Mouse (Mus musculus) gastrocnemius, adult 8-10 months (tissue): ENCODE measurements around the gene Kalrn. TPM values are rescaled to one million over a fixed set of nuclear protein-coding genes. Genes with fewer than 3 reads are reported as not detected.
A peak's percentile ranks its signal among the peaks of the same experiment; 100 is the strongest.

ENCODE experiments used
- DNase-seq, 2 experiments: peaks; one replicate each; pipeline ENCODE4 v3.0.0; 2022; ENCODE audit warnings: low spot score in 2 of 2
- total RNA-seq, 4 experiments: library from RNA; stranded (reverse); gene quantifications; 2 replicates each; pipeline ENCODE4 v1.2.4; 2022

The Kalrn gene
- total RNA-seq, 4 experiments from 2014 or later: 19.2 to 20.8 (median 19.9) TPM

DNA sequence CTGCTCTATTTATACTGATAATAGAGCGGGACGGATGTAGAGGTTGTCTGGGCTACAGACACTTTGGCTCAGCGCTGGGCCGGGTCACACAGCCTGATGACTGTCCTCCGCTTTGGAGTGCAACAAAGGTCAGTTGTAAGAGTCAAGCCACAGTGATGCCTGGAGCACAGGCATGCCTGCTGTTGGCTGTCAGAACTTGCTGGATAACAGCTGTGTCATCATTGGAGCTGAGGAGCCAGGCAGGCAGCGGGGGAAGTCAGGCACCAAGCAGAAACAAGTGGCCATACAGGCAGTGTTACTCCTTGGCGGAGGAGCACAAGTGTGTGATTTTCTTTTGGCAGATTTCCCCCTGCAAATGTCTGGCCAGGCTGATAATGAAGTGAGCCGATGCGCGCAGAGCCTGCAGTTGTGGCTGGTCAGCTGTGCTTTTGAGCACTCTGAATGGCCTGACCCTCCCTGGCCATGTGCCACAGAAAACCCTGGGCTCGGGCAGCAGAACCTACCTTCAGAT is 632.0 kb downstream of the Kalrn start:
- DNase-seq: peak; percentile 67 to 81

GRCm38 (mm10) chr16:33940095-33940494 is 633.2 kb downstream of the Kalrn start:
- no peak for DNase-seq

DNA sequence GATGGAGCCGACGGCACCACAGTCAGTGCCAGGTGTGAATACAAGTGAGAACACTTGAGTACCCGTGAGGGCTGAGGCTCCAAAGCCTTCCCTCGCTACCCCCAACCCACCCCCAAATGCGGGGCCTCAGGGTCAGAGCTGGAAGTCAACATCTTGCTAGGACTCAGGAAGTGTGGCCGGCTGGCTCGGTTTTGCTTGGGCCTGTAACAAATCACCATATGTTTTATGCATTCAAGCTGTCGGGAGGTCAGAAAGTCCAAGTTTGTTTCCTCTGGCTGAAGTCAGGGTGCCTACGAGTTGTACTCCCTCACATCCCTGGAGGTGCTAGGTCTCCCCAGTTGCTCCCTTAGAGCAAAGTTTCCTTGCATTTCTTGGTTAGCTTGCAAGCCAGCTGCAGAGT is 633.7 kb downstream of the Kalrn start:
- no peak for DNase-seq

DNA sequence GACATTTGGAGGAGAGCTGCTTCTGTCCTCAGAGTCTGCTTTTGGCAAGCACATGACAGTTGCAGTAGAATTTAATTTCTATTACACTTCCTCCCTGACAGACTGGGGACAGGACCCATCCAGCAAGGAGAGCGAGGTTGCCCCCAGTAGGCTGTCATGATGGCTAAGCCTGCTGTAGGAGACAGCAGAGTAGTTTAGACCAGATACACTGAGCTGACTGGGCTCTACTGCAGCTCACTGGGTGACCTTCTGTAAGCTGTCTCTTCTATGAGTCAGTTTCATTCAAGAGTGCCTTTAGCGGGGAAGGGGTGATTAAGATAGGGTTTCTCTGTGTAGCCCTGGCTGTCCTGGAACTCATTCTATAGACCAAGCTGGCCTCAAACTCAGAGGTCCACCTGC is 634.2 kb downstream of the Kalrn start:
- DNase-seq: no peak

GRCm38 (mm10) chr16:33938311-33939132 is 634.8 kb downstream of the Kalrn start:
- no peak for DNase-seq

DNA sequence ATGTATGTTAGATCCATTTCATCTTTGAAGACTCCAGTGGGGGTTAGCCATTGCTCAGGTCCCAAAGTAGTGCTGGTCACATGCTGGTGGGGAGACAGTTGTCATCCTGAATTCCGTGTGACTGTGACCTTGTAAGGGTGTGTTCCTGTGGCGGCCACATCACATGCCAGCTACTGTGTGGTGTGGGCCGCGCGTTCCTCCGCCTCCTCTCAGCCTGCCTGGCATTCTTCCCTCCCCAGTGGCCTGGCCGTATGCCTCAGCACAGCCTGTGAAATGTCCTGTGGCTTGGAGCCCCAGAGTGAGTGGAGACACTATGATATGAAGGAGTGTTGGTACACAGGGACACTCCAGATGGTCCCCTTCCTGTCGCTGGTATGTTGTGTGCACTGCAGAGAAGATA is 635.8 kb downstream of the Kalrn start:
- peak; percentile 70 to 78 for DNase-seq

DNA sequence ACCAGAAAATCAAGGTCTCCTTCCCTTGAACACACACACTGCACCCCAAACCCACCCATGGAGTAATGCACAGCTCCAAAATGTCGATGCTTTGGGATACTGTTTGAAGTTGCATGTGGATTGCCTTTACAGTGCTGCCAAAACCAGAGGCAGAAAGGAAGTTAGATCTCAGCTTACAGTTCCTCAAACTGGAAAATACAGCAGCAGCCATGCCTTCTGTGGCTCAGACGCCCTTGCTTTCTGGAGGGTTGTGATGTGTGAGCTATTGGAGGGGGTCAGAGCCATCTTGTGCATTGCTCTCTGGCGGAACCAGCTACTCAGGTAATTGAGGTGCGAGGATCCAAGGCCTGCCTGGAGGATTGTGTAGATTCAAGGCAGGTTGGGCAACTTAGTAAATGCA is 636.4 kb downstream of the Kalrn start:
- DNase-seq: no peak

DNA sequence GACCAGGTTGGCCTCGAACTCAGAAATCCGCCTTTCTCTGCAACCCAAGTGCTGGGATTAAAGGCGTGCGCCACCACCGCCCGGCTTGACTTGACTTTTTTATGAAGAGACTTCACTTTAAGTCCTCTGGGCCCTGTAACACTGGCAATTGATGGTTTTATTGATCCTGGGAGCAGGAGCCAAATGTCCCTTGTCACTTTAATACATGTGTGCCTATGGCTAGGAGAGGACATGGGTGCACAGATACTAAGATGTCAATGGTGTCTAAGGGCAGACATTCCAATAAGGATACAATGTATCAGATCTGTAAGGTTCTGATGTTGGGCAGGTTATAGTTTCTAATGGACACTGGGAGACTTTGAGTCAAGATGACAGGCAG is 637.9 kb downstream of the Kalrn start:
- DNase-seq: no peak

DNA sequence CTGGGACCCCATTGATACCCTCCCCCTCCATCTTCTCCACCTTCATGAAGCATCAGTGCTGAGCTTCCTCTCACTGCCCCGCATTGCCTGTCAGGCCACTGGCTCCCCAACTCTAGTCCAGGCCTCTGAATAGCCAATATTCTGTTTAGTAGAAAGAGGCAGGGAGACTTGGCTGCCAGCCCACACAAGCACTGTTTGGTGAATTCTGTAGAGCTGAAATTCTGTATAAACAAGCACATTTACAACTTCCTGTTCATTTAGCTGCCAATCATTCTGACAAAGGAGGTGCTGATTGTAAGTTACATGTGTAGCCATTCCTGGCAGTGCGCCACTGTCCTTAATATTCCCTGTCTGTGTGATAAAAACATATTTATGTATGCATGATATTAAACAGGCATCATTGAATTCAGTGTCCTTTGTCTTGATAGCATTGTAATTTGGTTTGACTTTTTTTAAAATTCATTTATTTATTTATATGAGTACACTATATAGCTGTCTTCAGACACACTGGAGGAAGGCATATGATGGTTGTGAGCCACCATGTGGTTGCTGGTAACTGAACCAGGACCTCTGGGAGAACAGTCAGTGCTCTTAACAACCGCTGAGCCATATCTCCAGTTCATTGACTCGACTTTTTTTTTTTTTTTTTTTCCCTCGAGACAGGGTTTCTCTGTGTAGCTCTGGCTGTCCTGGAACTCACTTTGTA is 638.5 kb downstream of the Kalrn start:
- no peak for DNase-seq

DNA sequence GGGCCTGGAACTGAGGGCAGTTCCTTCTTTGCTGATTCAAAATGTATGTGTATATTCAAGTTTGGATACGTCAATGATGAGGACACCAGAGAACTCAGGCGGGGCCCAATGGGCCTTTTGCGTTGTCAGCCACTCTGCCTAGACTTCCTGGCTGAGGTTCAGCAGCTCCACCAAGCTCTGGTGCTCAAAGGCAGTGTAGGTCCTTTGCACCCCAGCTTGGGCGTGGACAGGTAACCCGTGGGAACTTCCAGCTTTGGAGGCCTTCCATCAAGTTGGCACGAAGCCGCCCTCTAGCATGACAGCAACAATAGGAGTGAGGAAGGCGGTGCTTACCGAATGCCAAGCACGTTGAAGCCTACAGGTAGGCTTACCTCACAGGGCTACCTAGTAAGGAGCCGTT is 639.9 kb downstream of the Kalrn start:
- no peak for DNase-seq

DNA sequence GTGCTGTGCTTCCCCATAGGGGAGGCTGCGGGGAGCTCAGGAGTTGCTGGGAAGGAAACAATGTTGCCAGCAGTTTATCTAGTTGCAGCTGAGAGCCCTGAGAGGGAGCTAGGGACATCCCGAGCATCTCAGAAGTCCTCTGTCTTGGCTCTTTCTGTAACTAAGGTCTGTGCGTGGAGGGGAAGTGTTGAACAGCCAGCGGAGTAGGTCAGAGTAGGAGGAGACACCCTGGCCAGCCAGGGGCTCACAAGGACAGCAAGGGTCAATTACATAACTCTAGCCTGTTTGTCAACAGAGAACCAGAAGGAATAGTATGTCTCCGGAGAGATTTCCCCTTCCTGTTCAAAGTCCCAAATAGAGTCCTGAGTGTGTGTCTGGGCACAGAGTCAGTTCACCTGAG is 641.2 kb downstream of the Kalrn start:
- peak; percentile 33 to 62 for DNase-seq

- DNase-seq: no peak
Observed at GRCm38 (mm10) chr16:33931682-33932081, 641.6 kb downstream of the Kalrn start.

DNA sequence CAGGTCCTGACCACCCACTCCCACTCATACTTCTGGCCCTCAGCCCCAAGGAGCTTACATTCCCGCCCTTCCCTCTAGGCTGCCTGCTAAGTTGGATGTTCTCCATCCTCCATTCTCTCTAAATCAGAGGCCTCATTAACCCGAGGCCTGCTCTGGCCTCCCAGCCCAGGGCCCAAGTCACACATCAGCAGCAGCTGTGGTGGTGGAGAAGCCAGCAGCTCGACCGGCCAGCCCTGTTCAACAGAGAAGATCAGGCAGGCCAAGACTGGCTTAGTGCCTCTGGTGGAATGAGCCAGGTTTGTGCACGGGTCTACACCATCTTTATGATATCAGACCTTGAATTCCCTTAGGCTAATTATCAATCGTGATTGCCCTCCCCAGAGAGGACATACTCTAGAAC is 642.5 kb downstream of the Kalrn start:
- peak; percentile 50 to 70 for DNase-seq

DNA sequence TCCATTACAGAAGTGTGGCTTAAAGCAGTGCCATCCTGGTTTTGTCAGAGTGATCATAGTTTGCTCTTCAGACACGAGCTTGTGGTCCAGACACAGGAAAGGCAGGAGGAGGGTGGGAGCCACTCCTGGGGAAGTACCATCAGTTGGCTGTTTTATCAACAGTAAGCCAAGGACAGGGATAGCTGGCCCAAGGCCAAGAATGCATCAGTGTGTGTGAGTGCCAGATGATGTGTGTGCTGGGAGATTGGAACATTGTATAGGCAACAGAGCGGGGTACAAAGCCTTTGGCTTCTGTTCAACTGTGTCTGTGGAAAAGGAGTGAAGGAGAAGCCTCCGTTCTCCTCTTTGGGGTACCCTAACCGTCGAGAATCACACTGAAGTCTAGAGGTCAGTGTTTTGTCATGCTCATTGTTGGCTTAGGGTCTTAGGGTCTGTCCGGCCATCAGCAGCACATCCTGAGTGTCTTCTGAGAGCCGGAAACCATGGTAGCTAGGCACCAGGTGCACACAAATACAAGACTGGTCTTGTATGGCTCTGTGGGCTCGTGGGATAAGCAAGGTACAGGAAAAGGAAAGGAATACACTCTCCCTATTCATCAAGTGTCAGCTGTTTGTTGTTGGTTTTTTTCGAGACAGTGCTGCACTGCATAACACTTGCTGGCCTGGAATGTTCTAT is 644.4 kb downstream of the Kalrn start:
- no peak for DNase-seq

- DNase-seq: no peak
Observed at GRCm38 (mm10) chr16:33927263-33927824, 646.0 kb downstream of the Kalrn start.

DNA sequence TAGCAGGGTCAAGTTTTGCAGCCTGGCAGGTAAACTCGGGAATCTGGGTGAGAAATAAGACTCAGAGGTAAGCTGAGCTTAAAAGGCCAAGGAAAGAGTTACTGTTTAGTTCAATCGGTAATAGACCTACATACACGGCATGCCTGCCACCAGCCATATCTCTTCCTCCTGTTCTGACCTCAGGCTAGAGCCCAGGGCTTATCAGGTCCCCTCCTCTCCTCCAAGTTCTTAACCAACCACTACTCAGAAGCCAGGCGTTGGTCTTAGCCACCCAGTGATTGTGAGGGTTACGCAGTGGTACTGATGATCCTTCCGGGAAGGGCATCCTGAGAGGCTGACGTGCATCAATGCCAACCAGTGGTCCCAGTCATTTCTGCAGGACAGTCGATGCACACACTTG is 649.6 kb downstream of the Kalrn start:
- DNase-seq: no peak

DNA sequence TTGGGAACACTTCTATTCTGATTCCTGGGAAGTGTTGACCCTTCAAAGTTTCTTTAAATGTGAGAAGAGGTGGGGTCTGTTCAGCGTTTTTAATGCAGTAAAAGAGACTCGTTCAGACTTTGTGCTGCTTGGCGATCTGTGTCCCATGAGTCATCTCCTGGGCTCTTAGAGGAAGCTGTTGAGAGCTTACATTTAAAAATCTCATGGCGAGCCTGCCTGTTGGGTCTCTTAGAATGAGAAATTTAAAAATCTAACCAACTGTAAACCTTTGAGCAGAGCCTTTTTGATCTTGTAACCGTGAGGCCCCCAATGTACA is 650.4 kb downstream of the Kalrn start:
- no peak for DNase-seq

GRCm38 (mm10) chr16:33922111-33923000 is 651.0 kb downstream of the Kalrn start:
- no peak for DNase-seq

- no peak for DNase-seq
Observed at GRCm38 (mm10) chr16:33921514-33921913, 651.8 kb downstream of the Kalrn start.
